8 mouse cellular contexts compared by ENCODE assay signal in genomic region chr1:153424271-153424670, GRCm38 (mm10). TPM values are rescaled to one million over a fixed set of nuclear protein-coding genes. Genes with fewer than 3 reads are reported as not detected.
DNase-seq lines count a peak whose midpoint lies in the region; ATAC-seq and TF ChIP-seq lines count a peak whose summit lies in the region.

No protein-coding gene starts in this region.

- 0 out of 2 replicates have a peak, but pooled peaks have one; percentile 58 for ATAC-seq in heart, embryonic 11.5 days (replicated peaks; ENCODE audit: insufficient number of reproducible peaks, low FRiP score, low TSS enrichment)
- ATAC-seq in midbrain, embryonic 14.5 days (ENCODE audit: low FRiP score, low TSS enrichment): no peak

- no peak for TF ChIP-seq POLR2A in CH12.LX (IDR thresholded peaks at IDR 0.05; ENCODE audit: low read depth, low read length)

- TF ChIP-seq EP300 in CH12.LX (IDR thresholded peaks at IDR 0.05; ENCODE audit: low read length): no peak

- in situ Hi-C loops in CH12.LX (cut with MboI; ENCODE audit: low pct_ligation_motif_present, low pct_unique_long_range_greater_than_20kb, low sequenced_read_pairs): no loop called here

- H3K4me1 ChIP-seq in heart, embryonic 11.5 days (ENCODE audit: control insufficient read depth, insufficient read depth, low read length): peaks cover 2% of the 10 kb centered on the region; the same call in 1 of the 2 replicates
- H3K4me1 ChIP-seq in CH12.LX (ENCODE audit: control insufficient read depth in 1 of 2, insufficient read depth in 2 of 2): peaks cover 5 to 12% of the 10 kb centered on the region in 2 experiments; a peak in 3 of 4 replicates
- 0 out of 2 replicates have a peak, but pooled peaks cover 3% of the 10 kb centered on the region for H3K4me1 ChIP-seq in midbrain, embryonic 14.5 days (ENCODE audit: control insufficient read depth, insufficient read depth, low read length)

- H3K27me3 ChIP-seq in heart, embryonic 11.5 days (ENCODE audit: control insufficient read depth, insufficient read depth, low read length): peaks cover 11% of the 10 kb centered on the region
- H3K27me3 ChIP-seq in CH12.LX (replicated peaks): no peaks in the 10 kb centered on the region
- peaks cover 2% of the 10 kb centered on the region; the same call in 1 of the 2 replicates for H3K27me3 ChIP-seq in midbrain, embryonic 14.5 days (ENCODE audit: control insufficient read depth, insufficient read depth, low read length)

- no peak overlapping the region for H3K27ac ChIP-seq in heart, embryonic 11.5 days (ENCODE audit: low read depth, low read length)
- H3K27ac ChIP-seq in CH12.LX (ENCODE audit: insufficient read depth, low read depth): no peak overlapping the region
- no peak overlapping the region for H3K27ac ChIP-seq in midbrain, embryonic 14.5 days (replicated peaks; ENCODE audit: low read depth, low read length)

- TF ChIP-seq RAD21 in CH12.LX (IDR thresholded peaks at IDR 0.05; ENCODE audit: low read depth, low read length): no peak

- H3K4me3 ChIP-seq in heart, embryonic 11.5 days (ENCODE audit: low read depth, low read length): peak overlapping the region; percentile 59
- H3K4me3 ChIP-seq in CH12.LX (replicated peaks in 1 of 3; ENCODE audit: low read depth in 2 of 3, low read length in 2 of 3, poor library complexity in 1 of 3): peak overlapping the region in 1 of 3 experiments; percentile 60
- H3K4me3 ChIP-seq in midbrain, embryonic 14.5 days (replicated peaks; ENCODE audit: low read depth, low read length): peak overlapping the region; percentile 55

- dilution Hi-C loops in CH12.LX (cut with MboI; ENCODE audit: extremely low pct_ligation_motif_present, extremely low pct_unique_long_range_greater_than_20kb, low sequenced_read_pairs): no loop called here

- TF ChIP-seq CTCF in CH12.LX (conservative IDR thresholded peaks at IDR 0.05 in 1 of 2, IDR thresholded peaks at IDR 0.05 in 1 of 2; ENCODE audit: low read depth in 2 of 2, low read length in 2 of 2): no peak

- intact Hi-C loops in heart, postnatal 36 days (cut with DNase I): no loop called here

- DNase-seq in heart, postnatal 36 days: no peak
- no peak for DNase-seq in CH12.LX (ENCODE audit: extremely low read depth)
- DNase-seq in embryo, embryonic 10.5 days (ENCODE audit: low spot score): peak; percentile 52
- peak; percentile 64 for DNase-seq in induced T-regulatory cell, adult 2 months (ENCODE audit: low read depth)
- peak; percentile 64 for DNase-seq in midbrain, embryonic 14.5 days
- no peak for DNase-seq in frontal cortex, postnatal 25 days (ENCODE audit: low spot score in 2 of 2)
- DNase-seq in urinary bladder, postnatal 10 days (ENCODE audit: low spot score): no peak

- H3K79me2 ChIP-seq in CH12.LX (replicated peaks; ENCODE audit: control insufficient read depth, extremely low read depth, insufficient read depth, poor library complexity, severe bottlenecking): no peaks in the 10 kb centered on the region

- no peaks in the 10 kb centered on the region for H3K9me3 ChIP-seq in heart, embryonic 11.5 days (replicated peaks; ENCODE audit: control insufficient read depth, low read length)
- H3K9me3 ChIP-seq in CH12.LX (replicated peaks; ENCODE audit: low read length): no peaks in the 10 kb centered on the region
- no peaks in the 10 kb centered on the region for H3K9me3 ChIP-seq in midbrain, embryonic 14.5 days (ENCODE audit: control insufficient read depth, low read length)

- peak overlapping the region; percentile 61; the same call in 1 of the 2 replicates for H3K9ac ChIP-seq in heart, embryonic 11.5 days (ENCODE audit: low read depth, low read length)
- no peak overlapping the region for H3K9ac ChIP-seq in CH12.LX (ENCODE audit: insufficient read depth, low read depth)
- H3K9ac ChIP-seq in midbrain, embryonic 14.5 days (replicated peaks; ENCODE audit: low read length): no peak overlapping the region

- peak overlapping the region; percentile 98 for H3K4me2 ChIP-seq in heart, embryonic 11.5 days
- H3K4me2 ChIP-seq in CH12.LX (ENCODE audit: insufficient read depth, low read depth, poor library complexity, severe bottlenecking): peak overlapping the region; percentile 72
- H3K4me2 ChIP-seq in midbrain, embryonic 14.5 days (ENCODE audit: low read length): peak overlapping the region; percentile 90

- WGBS in heart, embryonic 11.5 days (ENCODE audit: insufficient replicate concordance): 22% methylated on average over 12 of the region's 12 CpGs
- WGBS in midbrain, embryonic 14.5 days: 44% methylated on average over 12 of the region's 12 CpGs

- H3K36me3 ChIP-seq in heart, embryonic 11.5 days (ENCODE audit: control insufficient read depth, insufficient read depth, low read length): no peaks in the 10 kb centered on the region
- no peaks in the 10 kb centered on the region for H3K36me3 ChIP-seq in CH12.LX (replicated peaks in 1 of 2; ENCODE audit: control insufficient read depth in 1 of 2, insufficient read depth in 1 of 2, low read length in 1 of 2)
- H3K36me3 ChIP-seq in midbrain, embryonic 14.5 days (ENCODE audit: control insufficient read depth, insufficient read depth, low read length): no peaks in the 10 kb centered on the region

TF ChIP-seq in CH12.LX, 34 proteins besides CTCF, POLR2A, EP300 and RAD21:
- no peak for TF ChIP-seq USF2 (conservative IDR thresholded peaks at IDR 0.05; ENCODE audit: low read depth, low read length)
- TF ChIP-seq E2F4 (IDR thresholded peaks at IDR 0.05; ENCODE audit: insufficient replicate concordance, low read depth, low read length): no peak
- no peak for TF ChIP-seq BHLHE40 (IDR thresholded peaks at IDR 0.05; ENCODE audit: low read depth, low read length)
- no peak for TF ChIP-seq POLR2AphosphoS2 (IDR thresholded peaks at IDR 0.05; ENCODE audit: low read depth, low read length)
- no peak for TF ChIP-seq ZMIZ1 (IDR thresholded peaks at IDR 0.05; ENCODE audit: low read depth, low read length)
- no peak for TF ChIP-seq UBTF (IDR thresholded peaks at IDR 0.05; ENCODE audit: low read depth, low read length)
- TF ChIP-seq GABPA (IDR thresholded peaks at IDR 0.05; ENCODE audit: insufficient replicate concordance, low read depth, low read length): no peak
- no peak for TF ChIP-seq PAX5 (IDR thresholded peaks at IDR 0.05; ENCODE audit: low read length)
- TF ChIP-seq HCFC1 (IDR thresholded peaks at IDR 0.05; ENCODE audit: low read depth, low read length): no peak
- no peak for TF ChIP-seq IRF4 (IDR thresholded peaks at IDR 0.05; ENCODE audit: low read depth, low read length)
- TF ChIP-seq JUND (conservative IDR thresholded peaks at IDR 0.05; ENCODE audit: low read depth, low read length): no peak
- no peak for TF ChIP-seq MYC (IDR thresholded peaks at IDR 0.05; ENCODE audit: low read depth, low read length)
- no peak for TF ChIP-seq ETS1 (conservative IDR thresholded peaks at IDR 0.05; ENCODE audit: low read depth, low read length)
- TF ChIP-seq MAZ (IDR thresholded peaks at IDR 0.05; ENCODE audit: low read depth, low read length): no peak

RNA-seq across cellular contexts. Expression of gene Shcbp1l, which starts 0.7 kb away (rescaled TPM):
- 0.21 TPM in 1 of 2 replicates, not detected in the other for polyA plus RNA-seq in heart, embryonic 11.5 days (2014; fragmentation: Nextera tagmentation; extraction: Ambion mirVana)
- not detected for total RNA-seq in heart, postnatal 36 days (2021)
- total RNA-seq in CH12.LX (2012; rRNA removed) (0.46 and 0.59 TPM in 2 replicates), CH12.LX (2014; rRNA removed) (not detected in 2 replicates)
- polyA plus RNA-seq in CH12.LX (2012; ENCODE audit: insufficient read length, low read depth): 0.93 and 1.6 TPM in 2 replicates
- 0.26 and 0.47 TPM in 2 replicates for polyA plus RNA-seq in midbrain, embryonic 14.5 days (2014; fragmentation: Nextera tagmentation; extraction: Ambion mirVana)

Comparison
In these comparisons a context has a peak if more than half of its experiments do, and no peak if none do; other contexts are left out.
1. DNase-seq: peak in embryo, embryonic 10.5 days (single experiment), induced T-regulatory cell, adult 2 months (single experiment) and midbrain, embryonic 14.5 days (single experiment); none in heart, postnatal 36 days (0 of 2), CH12.LX (single experiment), frontal cortex, postnatal 25 days (0 of 2) and urinary bladder, postnatal 10 days (single experiment).
2. Peak in every context shown above with its lines, with median percentiles within 50 percentile points of each other: H3K4me2 ChIP-seq.